Mouse (Mus musculus): ENCODE results near the gene Grtp1. TPM values are rescaled to one million over a fixed set of nuclear protein-coding genes. Genes with fewer than 3 reads are reported as not detected.
A peak's percentile ranks its signal among the peaks of the same experiment; 100 is the strongest.

The Grtp1 gene
- polyA plus RNA-seq, 1 experiment from 2014 or later = 18.3 TPM

DNA sequence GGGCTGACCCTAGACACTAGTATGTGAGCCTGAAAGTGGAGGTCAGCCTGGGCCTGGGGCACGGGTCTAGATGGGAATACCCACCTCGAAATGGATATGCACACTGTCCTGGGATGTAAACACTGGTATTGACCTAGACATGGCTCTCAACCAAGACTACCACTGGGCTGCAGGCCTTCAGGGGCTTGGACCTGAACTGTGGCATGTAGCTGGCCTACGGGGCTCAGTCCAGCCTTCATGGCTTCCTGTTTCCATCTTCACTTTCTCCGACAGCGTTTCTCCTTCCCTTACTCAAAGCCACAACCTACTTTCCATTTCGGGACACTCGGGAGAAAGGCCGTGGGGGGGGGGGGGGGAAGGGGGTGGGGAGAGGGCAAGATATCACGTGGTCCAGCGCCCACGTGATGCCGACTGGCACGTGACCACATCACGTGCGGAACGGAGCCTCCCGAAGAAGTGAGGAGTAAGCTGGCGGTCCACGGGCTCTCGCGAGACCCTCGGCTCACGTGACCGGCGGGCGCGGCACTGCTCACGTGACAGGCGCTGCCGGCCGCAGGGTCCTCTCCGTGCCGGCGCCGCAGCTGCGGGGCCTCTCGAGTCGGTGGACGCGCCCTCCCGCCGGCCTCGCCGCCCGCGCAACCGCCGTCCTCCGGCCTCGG, 41.6 kb downstream of the Grtp1 start, which contains the start of gene Lamp1:
Lamp1 (plus strand) TSS at position 444 of the 659 bp plus-strand sequence.
- 1% methylated on average over 48 of the region's 50 CpGs for WGBS
- H3K27me3 ChIP-seq (ENCODE audit: control insufficient read depth, insufficient read depth, low read length) = no peaks in the 10 kb centered on the region
- H3K4me3 ChIP-seq (ENCODE audit: low read depth, low read length) = peak within 1 kb of the TSS; percentile 100
- H3K4me1 ChIP-seq (replicated peaks; ENCODE audit: control insufficient read depth, insufficient read depth, low read length) = peaks cover 12% of the 10 kb centered on the region; the same call in 1 of the 2 replicates
- H3K9ac ChIP-seq (ENCODE audit: low read length) = peak within 1 kb of the TSS; percentile 97
- no peaks in the 10 kb centered on the region for H3K9me3 ChIP-seq (ENCODE audit: control insufficient read depth, low read length)
- peak; percentile 100 for DNase-seq (ENCODE audit: low spot score)
- peak within 1 kb of the TSS; percentile 84 for H3K4me2 ChIP-seq (ENCODE audit: low read depth, low read length, severe bottlenecking)
- peak; percentile 97 for ATAC-seq (replicated peaks; ENCODE audit: low FRiP score)
- no peaks in the 10 kb centered on the region for H3K36me3 ChIP-seq (ENCODE audit: control insufficient read depth, insufficient read depth, low read length)
- 0 out of 2 replicates have a peak within 1 kb of the TSS, but pooled peaks have one; percentile 41 for H3K27ac ChIP-seq (ENCODE audit: low read depth, low read length)

DNA sequence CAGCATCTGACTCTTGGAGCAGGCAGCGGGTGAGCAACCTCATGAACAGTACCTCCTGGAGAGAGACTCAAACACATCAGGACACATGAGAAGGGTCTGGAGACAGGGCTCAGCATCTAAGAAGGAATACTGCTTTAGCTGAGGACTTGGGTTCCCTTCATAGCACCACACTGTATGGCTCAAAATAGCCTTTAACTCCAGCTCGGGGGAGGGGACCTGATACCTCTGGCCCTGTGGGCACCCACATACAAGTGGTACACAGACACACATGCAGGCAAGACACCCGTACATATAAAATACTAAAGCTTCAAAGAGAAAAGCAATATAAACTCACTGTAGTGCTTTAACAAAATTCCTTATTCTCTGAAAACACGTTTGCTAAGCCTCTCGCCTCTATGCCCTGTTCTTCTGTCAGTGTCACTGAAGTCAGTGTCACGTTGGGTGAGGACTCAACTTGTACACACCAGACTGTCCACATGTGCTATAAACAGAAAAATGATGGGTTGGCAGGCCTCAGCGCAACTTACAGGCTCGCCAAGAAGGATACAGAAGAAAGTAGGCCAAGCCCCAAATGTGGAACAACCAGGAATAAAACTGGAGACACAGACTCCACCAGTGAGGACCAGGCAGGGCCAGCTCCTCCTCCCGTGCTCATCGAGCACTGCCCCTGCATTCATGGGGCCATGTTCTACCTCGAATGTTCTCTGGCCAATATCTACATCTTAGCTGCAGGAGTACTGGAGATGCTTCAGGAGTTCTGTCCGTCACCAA, 43.9 kb downstream of the Grtp1 start:
- Histone ChIP-seq H3K27me3 (ENCODE audit: control insufficient read depth, insufficient read depth, low read length) (no peaks in the 10 kb centered on the region), H3K36me3 (ENCODE audit: control insufficient read depth, insufficient read depth, low read length) (no peaks in the 10 kb centered on the region), H3K9me3 (ENCODE audit: control insufficient read depth, low read length) (no peaks in the 10 kb centered on the region), H3K4me1 (replicated peaks; ENCODE audit: control insufficient read depth, insufficient read depth, low read length) (peaks cover 10% of the 10 kb centered on the region; the same call in 1 of the 2 replicates), H3K27ac (ENCODE audit: low read depth, low read length) (no peak overlapping the region), H3K9ac (ENCODE audit: low read length) (no peak overlapping the region), H3K4me3 (ENCODE audit: low read depth, low read length) (no peak overlapping the region), H3K4me2 (ENCODE audit: low read depth, low read length, severe bottlenecking) (no peak overlapping the region)
- WGBS = 82% methylated on average over 12 of the region's 12 CpGs
- no peak for ATAC-seq (replicated peaks; ENCODE audit: low FRiP score)
- DNase-seq (ENCODE audit: low spot score) = no peak

- Histone ChIP-seq H3K9ac (ENCODE audit: low read length) (no peak overlapping the region), H3K9me3 (ENCODE audit: control insufficient read depth, low read length) (no peaks in the 10 kb centered on the region), H3K27ac (ENCODE audit: low read depth, low read length) (no peak overlapping the region), H3K27me3 (ENCODE audit: control insufficient read depth, insufficient read depth, low read length) (no peaks in the 10 kb centered on the region), H3K4me2 (ENCODE audit: low read depth, low read length, severe bottlenecking) (no peak overlapping the region), H3K36me3 (ENCODE audit: control insufficient read depth, insufficient read depth, low read length) (no peaks in the 10 kb centered on the region), H3K4me3 (ENCODE audit: low read depth, low read length) (no peak overlapping the region), H3K4me1 (replicated peaks; ENCODE audit: control insufficient read depth, insufficient read depth, low read length) (peaks cover 9% of the 10 kb centered on the region; the same call in 1 of the 2 replicates)
- no peak for ATAC-seq (replicated peaks; ENCODE audit: low FRiP score)
- WGBS = 75% methylated on average over 9 of the region's 9 CpGs
- DNase-seq (ENCODE audit: low spot score) = no peak
Measured at GRCm38 (mm10) chr8:13155358-13155757, 45.1 kb downstream of the Grtp1 start.

GRCm38 (mm10) chr8:13154099-13154498, 46.3 kb downstream of the Grtp1 start:
- no peak overlapping the region for H3K9ac ChIP-seq (ENCODE audit: low read length)
- DNase-seq (ENCODE audit: low spot score) = no peak
- WGBS = 83% methylated on average over 9 of the region's 9 CpGs

GRCm38 (mm10) chr8:13150929-13151328, 49.5 kb downstream of the Grtp1 start:
- H3K9me3 ChIP-seq (ENCODE audit: control insufficient read depth, low read length) = no peaks in the 10 kb centered on the region
- H3K27me3 ChIP-seq (ENCODE audit: control insufficient read depth, insufficient read depth, low read length) = no peaks in the 10 kb centered on the region
- H3K9ac ChIP-seq (ENCODE audit: low read length) = no peak overlapping the region
- no peak overlapping the region for H3K27ac ChIP-seq (ENCODE audit: low read depth, low read length)
- H3K4me2 ChIP-seq (ENCODE audit: low read depth, low read length, severe bottlenecking) = no peak overlapping the region
- H3K4me3 ChIP-seq (ENCODE audit: low read depth, low read length) = no peak overlapping the region
- H3K36me3 ChIP-seq (ENCODE audit: control insufficient read depth, insufficient read depth, low read length) = no peaks in the 10 kb centered on the region
- 87% methylated on average over 2 of the region's 2 CpGs for WGBS
- no peak for DNase-seq (ENCODE audit: low spot score)
- no peaks in the 10 kb centered on the region for H3K4me1 ChIP-seq (replicated peaks; ENCODE audit: control insufficient read depth, insufficient read depth, low read length)
- ATAC-seq (replicated peaks; ENCODE audit: low FRiP score) = no peak

More at GRCm38 (mm10) chr8:13154099-13154498, 46.3 kb downstream of the Grtp1 start:
- Histone ChIP-seq H3K27me3 (ENCODE audit: control insufficient read depth, insufficient read depth, low read length) (no peaks in the 10 kb centered on the region), H3K36me3 (ENCODE audit: control insufficient read depth, insufficient read depth, low read length) (no peaks in the 10 kb centered on the region), H3K4me3 (ENCODE audit: low read depth, low read length) (no peak overlapping the region), H3K9me3 (ENCODE audit: control insufficient read depth, low read length) (no peaks in the 10 kb centered on the region), H3K4me2 (ENCODE audit: low read depth, low read length, severe bottlenecking) (no peak overlapping the region), H3K4me1 (replicated peaks; ENCODE audit: control insufficient read depth, insufficient read depth, low read length) (peaks cover 4% of the 10 kb centered on the region; the same call in 1 of the 2 replicates), H3K27ac (ENCODE audit: low read depth, low read length) (no peak overlapping the region)
- ATAC-seq (replicated peaks; ENCODE audit: low FRiP score) = no peak

DNA sequence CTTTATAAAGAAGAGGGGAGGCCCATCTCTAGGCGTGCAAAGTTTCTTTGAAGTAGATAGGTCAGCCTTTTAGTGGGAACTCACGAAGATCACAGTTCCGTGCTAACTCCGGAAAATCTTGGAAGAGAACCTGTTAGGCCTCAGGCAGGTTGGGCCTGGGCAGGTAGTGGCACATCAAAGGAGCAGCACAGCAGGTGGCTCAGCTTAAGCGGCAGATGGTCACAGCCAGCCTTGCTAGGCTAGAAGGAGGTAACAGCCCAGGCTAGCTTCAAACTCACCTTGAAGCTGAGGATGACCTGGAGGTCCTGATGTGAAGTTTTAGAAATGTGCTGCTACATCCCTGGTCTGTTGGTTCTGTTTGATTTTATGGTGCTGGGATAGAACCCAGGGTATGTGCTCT, 50.6 kb downstream of the Grtp1 start:
- no peak for ATAC-seq (replicated peaks; ENCODE audit: low FRiP score)
- no peak overlapping the region for H3K4me2 ChIP-seq (ENCODE audit: low read depth, low read length, severe bottlenecking)
- DNase-seq (ENCODE audit: low spot score) = no peak
- H3K27ac ChIP-seq (ENCODE audit: low read depth, low read length) = no peak overlapping the region
- no peaks in the 10 kb centered on the region for H3K9me3 ChIP-seq (ENCODE audit: control insufficient read depth, low read length)
- no peaks in the 10 kb centered on the region for H3K4me1 ChIP-seq (replicated peaks; ENCODE audit: control insufficient read depth, insufficient read depth, low read length)
- WGBS = 63% methylated on average over 5 of the region's 5 CpGs
- H3K27me3 ChIP-seq (ENCODE audit: control insufficient read depth, insufficient read depth, low read length) = no peaks in the 10 kb centered on the region
- no peaks in the 10 kb centered on the region for H3K36me3 ChIP-seq (ENCODE audit: control insufficient read depth, insufficient read depth, low read length)
- H3K4me3 ChIP-seq (ENCODE audit: low read depth, low read length) = no peak overlapping the region
- no peak overlapping the region for H3K9ac ChIP-seq (ENCODE audit: low read length)

GRCm38 (mm10) chr8:13149287-13149686, 51.1 kb downstream of the Grtp1 start:
- H3K27me3 ChIP-seq (ENCODE audit: control insufficient read depth, insufficient read depth, low read length) = no peaks in the 10 kb centered on the region
- WGBS = 95% methylated on average over 2 of the region's 2 CpGs
- H3K36me3 ChIP-seq (ENCODE audit: control insufficient read depth, insufficient read depth, low read length) = peaks cover 4% of the 10 kb centered on the region; the same call in 1 of the 2 replicates

GRCm38 (mm10) chr8:13148476-13148875, 51.9 kb downstream of the Grtp1 start:
- Histone ChIP-seq H3K9ac (ENCODE audit: low read length) (no peak overlapping the region), H3K4me1 (replicated peaks; ENCODE audit: control insufficient read depth, insufficient read depth, low read length) (no peaks in the 10 kb centered on the region), H3K36me3 (ENCODE audit: control insufficient read depth, insufficient read depth, low read length) (peaks cover 4% of the 10 kb centered on the region; the same call in 1 of the 2 replicates), H3K4me2 (ENCODE audit: low read depth, low read length, severe bottlenecking) (no peak overlapping the region), H3K4me3 (ENCODE audit: low read depth, low read length) (no peak overlapping the region), H3K27me3 (ENCODE audit: control insufficient read depth, insufficient read depth, low read length) (no peaks in the 10 kb centered on the region), H3K27ac (ENCODE audit: low read depth, low read length) (no peak overlapping the region), H3K9me3 (ENCODE audit: control insufficient read depth, low read length) (no peaks in the 10 kb centered on the region)
- 93% methylated on average over 2 of the region's 2 CpGs for WGBS
- DNase-seq (ENCODE audit: low spot score) (no peak), ATAC-seq (replicated peaks; ENCODE audit: low FRiP score) (no peak)

More at GRCm38 (mm10) chr8:13149287-13149686, 51.1 kb downstream of the Grtp1 start:
- DNase-seq (ENCODE audit: low spot score) (no peak), ATAC-seq (replicated peaks; ENCODE audit: low FRiP score) (no peak)
- no peak overlapping the region for H3K4me2 ChIP-seq (ENCODE audit: low read depth, low read length, severe bottlenecking)
- H3K27ac ChIP-seq (ENCODE audit: low read depth, low read length) = no peak overlapping the region
- no peak overlapping the region for H3K9ac ChIP-seq (ENCODE audit: low read length)
- H3K4me3 ChIP-seq (ENCODE audit: low read depth, low read length) = no peak overlapping the region
- no peaks in the 10 kb centered on the region for H3K9me3 ChIP-seq (ENCODE audit: control insufficient read depth, low read length)
- H3K4me1 ChIP-seq (replicated peaks; ENCODE audit: control insufficient read depth, insufficient read depth, low read length) = no peaks in the 10 kb centered on the region

All from forebrain, embryonic 11.5 days (tissue).